Mouse (Mus musculus): ENCODE measurements around the gene Caprin1. TPM values are rescaled to one million over a fixed set of nuclear protein-coding genes. Genes with fewer than 3 reads are reported as not detected.
A peak's percentile ranks its signal among the peaks of the same experiment; 100 is the strongest.

The Caprin1 gene
- polyA plus RNA-seq, 2 experiments, result 224 to 314 TPM

DNA sequence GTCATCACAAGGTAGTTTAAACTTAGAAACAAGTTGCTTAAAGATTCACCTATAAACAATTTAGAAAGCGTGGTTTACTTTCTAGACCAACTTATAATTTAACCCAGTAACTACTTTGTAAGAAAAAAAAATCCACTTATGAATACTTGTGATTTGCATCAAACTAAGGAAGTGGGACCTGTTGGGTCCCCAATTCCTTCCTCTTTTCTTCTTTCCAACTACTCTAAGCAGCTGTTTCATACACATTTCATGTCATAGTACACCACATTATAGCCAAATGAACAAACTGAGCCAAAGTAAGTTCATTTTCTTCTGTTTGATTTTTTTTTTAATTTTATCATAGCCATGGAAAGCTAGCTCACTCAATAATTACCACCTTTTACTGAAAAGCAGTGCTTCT lies 11.7 kb downstream of the Caprin1 start:
- no peak for ATAC-seq (ENCODE audit: low FRiP score, low read depth)
- Histone ChIP-seq H3K4me2 (replicated peaks; ENCODE audit: low read depth, low read length, severe bottlenecking) (no peak overlapping the region), H3K27ac (replicated peaks; ENCODE audit: low read depth, low read length) (no peak overlapping the region), H3K4me1 (ENCODE audit: control insufficient read depth, insufficient read depth, low read length) (no peaks in the 10 kb centered on the region), H3K4me3 (replicated peaks; ENCODE audit: low read length) (no peak overlapping the region), H3K9me3 (ENCODE audit: control insufficient read depth, low read length) (no peaks in the 10 kb centered on the region), H3K27me3 (ENCODE audit: control insufficient read depth, insufficient read depth, low read length) (no peaks in the 10 kb centered on the region), H3K36me3 (ENCODE audit: control insufficient read depth, insufficient read depth, low read length) (peaks cover 55% of the 10 kb centered on the region), H3K9ac (ENCODE audit: low read depth, low read length, severe bottlenecking) (no peak overlapping the region)
- WGBS, result 87% methylated on average over 1 of the region's 1 CpGs
- no peak for DNase-seq (ENCODE audit: low spot score)
- TF ChIP-seq POLR2A (IDR thresholded peaks at IDR 0.05; ENCODE audit: borderline replicate concordance, extremely low read depth, insufficient read depth, insufficient read length), result no peak

GRCm38 (mm10) chr2:103784621-103785020 lies 12.8 kb downstream of the Caprin1 start:
- H3K4me1 ChIP-seq (ENCODE audit: control insufficient read depth, insufficient read depth, low read length), result no peaks in the 10 kb centered on the region
- H3K27ac ChIP-seq (replicated peaks; ENCODE audit: low read depth, low read length), result no peak overlapping the region
- ATAC-seq (ENCODE audit: low FRiP score, low read depth) (no peak), DNase-seq (ENCODE audit: low spot score) (no peak)
- no peaks in the 10 kb centered on the region for H3K27me3 ChIP-seq (ENCODE audit: control insufficient read depth, insufficient read depth, low read length)
- H3K4me2 ChIP-seq (replicated peaks; ENCODE audit: low read depth, low read length, severe bottlenecking), result no peak overlapping the region
- H3K36me3 ChIP-seq (ENCODE audit: control insufficient read depth, insufficient read depth, low read length), result peaks cover 58% of the 10 kb centered on the region
- H3K4me3 ChIP-seq (replicated peaks; ENCODE audit: low read length), result no peak overlapping the region
- 82% methylated on average over 4 of the region's 4 CpGs for WGBS
- H3K9ac ChIP-seq (ENCODE audit: low read depth, low read length, severe bottlenecking), result no peak overlapping the region
- no peak for TF ChIP-seq POLR2A (IDR thresholded peaks at IDR 0.05; ENCODE audit: borderline replicate concordance, extremely low read depth, insufficient read depth, insufficient read length)
- H3K9me3 ChIP-seq (ENCODE audit: control insufficient read depth, low read length), result no peaks in the 10 kb centered on the region

GRCm38 (mm10) chr2:103762492-103762891 lies 35.0 kb downstream of the Caprin1 start:
- Histone ChIP-seq H3K27me3 (ENCODE audit: control insufficient read depth, insufficient read depth, low read length) (no peaks in the 10 kb centered on the region), H3K4me3 (replicated peaks; ENCODE audit: low read length) (0 out of 2 replicates have a peak overlapping the region, but pooled peaks have one; percentile 75), H3K9ac (ENCODE audit: low read depth, low read length, severe bottlenecking) (no peak overlapping the region), H3K4me2 (replicated peaks; ENCODE audit: low read depth, low read length, severe bottlenecking) (no peak overlapping the region), H3K9me3 (ENCODE audit: control insufficient read depth, low read length) (no peaks in the 10 kb centered on the region), H3K4me1 (ENCODE audit: control insufficient read depth, insufficient read depth, low read length) (peaks cover 4% of the 10 kb centered on the region; the same call in 1 of the 2 replicates), H3K27ac (replicated peaks; ENCODE audit: low read depth, low read length) (no peak overlapping the region), H3K36me3 (ENCODE audit: control insufficient read depth, insufficient read depth, low read length) (peaks cover 21% of the 10 kb centered on the region)
- 39% methylated on average over 1 of the region's 1 CpGs for WGBS
- no peak for TF ChIP-seq POLR2A (IDR thresholded peaks at IDR 0.05; ENCODE audit: borderline replicate concordance, extremely low read depth, insufficient read depth, insufficient read length)
- ATAC-seq (ENCODE audit: low FRiP score, low read depth) (no peak), DNase-seq (ENCODE audit: low spot score) (no peak)

GRCm38 (mm10) chr2:103761993-103762392 lies 35.5 kb downstream of the Caprin1 start:
- no peak overlapping the region for H3K27ac ChIP-seq (replicated peaks; ENCODE audit: low read depth, low read length)
- H3K4me2 ChIP-seq (replicated peaks; ENCODE audit: low read depth, low read length, severe bottlenecking), result peak overlapping the region; percentile 72
- peaks cover 20% of the 10 kb centered on the region for H3K36me3 ChIP-seq (ENCODE audit: control insufficient read depth, insufficient read depth, low read length)
- no peaks in the 10 kb centered on the region for H3K9me3 ChIP-seq (ENCODE audit: control insufficient read depth, low read length)
- H3K4me1 ChIP-seq (ENCODE audit: control insufficient read depth, insufficient read depth, low read length), result peaks cover 4% of the 10 kb centered on the region; the same call in 1 of the 2 replicates
- 32% methylated on average over 4 of the region's 4 CpGs for WGBS
- H3K9ac ChIP-seq (ENCODE audit: low read depth, low read length, severe bottlenecking), result no peak overlapping the region
- H3K27me3 ChIP-seq (ENCODE audit: control insufficient read depth, insufficient read depth, low read length), result no peaks in the 10 kb centered on the region
- peak overlapping the region; percentile 75 for H3K4me3 ChIP-seq (replicated peaks; ENCODE audit: low read length)
- DNase-seq (ENCODE audit: low spot score) (no peak), ATAC-seq (ENCODE audit: low FRiP score, low read depth) (no peak)
- no peak for TF ChIP-seq POLR2A (IDR thresholded peaks at IDR 0.05; ENCODE audit: borderline replicate concordance, extremely low read depth, insufficient read depth, insufficient read length)

DNA sequence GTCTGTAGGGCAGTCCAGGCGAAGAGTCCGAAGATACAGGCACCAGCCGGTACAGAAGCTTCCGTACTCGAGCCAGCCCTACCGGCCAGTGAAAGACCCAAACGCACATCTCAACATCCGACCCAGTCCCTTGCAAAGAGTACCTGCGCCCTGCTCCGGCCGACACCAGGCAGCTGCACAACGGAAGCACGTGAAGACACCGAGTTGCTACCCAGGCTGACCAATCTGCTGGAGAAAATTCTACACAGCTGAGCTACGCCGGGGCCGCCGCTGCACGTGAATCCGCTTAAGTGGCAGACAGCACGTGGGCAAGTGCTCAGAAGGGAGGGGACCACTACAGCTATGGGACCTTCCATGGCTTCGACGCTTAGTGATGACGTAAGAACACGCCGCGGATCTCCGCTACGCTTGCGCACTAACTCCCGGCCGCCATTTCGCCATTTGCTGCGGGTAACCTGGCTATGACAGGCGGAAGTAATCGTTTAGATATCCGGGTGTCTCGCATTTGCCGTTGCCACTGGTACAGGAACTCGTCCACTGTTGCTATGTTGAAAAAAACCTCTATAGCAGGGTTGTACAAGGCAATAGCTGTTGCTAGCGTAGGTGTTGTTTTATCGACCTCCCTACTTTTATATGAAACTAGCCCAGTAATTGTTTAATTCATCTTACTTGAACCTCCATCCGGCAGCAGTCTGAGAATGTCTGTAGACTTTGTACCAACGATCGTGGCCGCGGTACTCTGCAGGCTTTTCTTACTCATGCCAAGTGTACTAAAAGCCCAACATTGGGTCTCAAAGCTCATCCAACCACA lies 36.3 kb downstream of the Caprin1 start, which contains the start of gene Nat10:
Nat10 (minus strand) TSS at position 365 of the 811 bp plus-strand sequence.
- Histone ChIP-seq H3K27me3 (ENCODE audit: control insufficient read depth, insufficient read depth, low read length) (no peaks in the 10 kb centered on the region), H3K9me3 (ENCODE audit: control insufficient read depth, low read length) (no peaks in the 10 kb centered on the region), H3K27ac (replicated peaks; ENCODE audit: low read depth, low read length) (peak within 1 kb of the TSS; percentile 70; the same call in 1 of the 2 replicates), H3K36me3 (ENCODE audit: control insufficient read depth, insufficient read depth, low read length) (peaks cover 16% of the 10 kb centered on the region), H3K9ac (ENCODE audit: low read depth, low read length, severe bottlenecking) (peak within 1 kb of the TSS; percentile 69), H3K4me3 (replicated peaks; ENCODE audit: low read length) (peak within 1 kb of the TSS; percentile 75), H3K4me1 (ENCODE audit: control insufficient read depth, insufficient read depth, low read length) (peaks cover 4% of the 10 kb centered on the region; the same call in 1 of the 2 replicates), H3K4me2 (replicated peaks; ENCODE audit: low read depth, low read length, severe bottlenecking) (peak within 1 kb of the TSS; percentile 72)
- ATAC-seq (ENCODE audit: low FRiP score, low read depth) (peak; percentile 94), DNase-seq (ENCODE audit: low spot score) (peak; percentile 99)
- WGBS, result 1% methylated on average over 47 of the region's 47 CpGs
- peak; percentile 21; the same call in 1 of the 2 replicates for TF ChIP-seq POLR2A (IDR thresholded peaks at IDR 0.05; ENCODE audit: borderline replicate concordance, extremely low read depth, insufficient read depth, insufficient read length)
